Mouse (Mus musculus): Measurements from ENCODE around the gene Ggta1.

DNA sequence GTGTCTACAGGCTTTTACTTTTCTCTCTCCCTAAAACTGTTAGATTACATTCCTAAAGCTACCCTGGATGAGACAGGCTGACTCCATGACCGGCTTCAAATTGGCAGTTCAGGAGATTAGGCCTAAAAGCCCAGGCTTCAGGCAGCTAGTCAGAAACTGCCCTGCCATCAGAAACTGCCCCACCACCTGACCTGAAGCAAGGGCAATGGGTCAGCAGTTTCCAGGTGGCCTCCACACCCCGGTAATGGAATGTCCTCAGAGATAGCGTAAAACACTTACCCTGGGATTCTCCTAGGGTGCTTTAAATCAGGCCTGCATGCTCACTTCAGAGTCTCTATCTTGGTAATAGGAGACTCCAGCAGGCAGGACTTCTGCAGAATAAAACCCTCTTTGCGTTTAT, 46.9 kb upstream of the Ggta1 start:
- TF ChIP-seq POLR2A (IDR thresholded peaks at IDR 0.05; ENCODE audit: extremely low read depth, insufficient read depth, low read length) (no peak), CTCF (IDR thresholded peaks at IDR 0.05; ENCODE audit: extremely low read depth, insufficient read depth, low read length) (no peak)
